Mouse (Mus musculus): ENCODE measurements at regions not wholly inside any gene's neighbourhood (a gene's known extent, or its start where the extent isn't known, plus 50 kb on each side); places are given as distances from the start of the nearest gene placed in this dataset.
"Not testable (repeated sequence)": the region's sequence is repeated elsewhere in the genome, so short reads cannot be mapped to it uniquely, and the experiment has no call there.

GRCm38 (mm10) chr1:157622156-157622555 lies 115.6 kb downstream of the Sec16b start:
- not testable (repeated sequence) for DNase-seq

- no peak for DNase-seq
Measured at GRCm38 (mm10) chr1:157632586-157632985, 126.1 kb downstream of the Sec16b start.

GRCm38 (mm10) chr1:157633470-157633869 lies 126.9 kb downstream of the Sec16b start:
- no peak for DNase-seq

GRCm38 (mm10) chr1:157635776-157636175 lies 129.2 kb downstream of the Sec16b start:
- DNase-seq = no peak

GRCm38 (mm10) chr1:157643524-157643923 lies 137.0 kb downstream of the Sec16b start:
- no peak for DNase-seq

GRCm38 (mm10) chr1:157645682-157646421 lies 139.3 kb downstream of the Sec16b start:
- DNase-seq = no peak

GRCm38 (mm10) chr1:157655446-157655845 lies 148.9 kb downstream of the Sec16b start:
- no peak for DNase-seq

GRCm38 (mm10) chr1:157669626-157670025 lies 163.1 kb downstream of the Sec16b start:
- no peak for DNase-seq

GRCm38 (mm10) chr1:157684356-157684755 lies 177.8 kb downstream of the Sec16b start:
- no peak for DNase-seq

- no peak for DNase-seq
Measured at GRCm38 (mm10) chr1:157695198-157695597, 188.7 kb downstream of the Sec16b start.

- DNase-seq = no peak
Measured at GRCm38 (mm10) chr1:157703639-157704038, 197.1 kb downstream of the Sec16b start.

GRCm38 (mm10) chr1:157705364-157705763 lies 198.8 kb downstream of the Sec16b start:
- no peak for DNase-seq

GRCm38 (mm10) chr1:157707256-157707655 lies 200.7 kb downstream of the Sec16b start:
- DNase-seq = no peak

GRCm38 (mm10) chr1:157709117-157709516 lies 202.6 kb downstream of the Sec16b start:
- DNase-seq = no peak

GRCm38 (mm10) chr1:157710870-157711269 lies 204.3 kb downstream of the Sec16b start:
- no peak for DNase-seq

- no peak for DNase-seq
Measured at GRCm38 (mm10) chr1:157712519-157712918, 206.0 kb downstream of the Sec16b start.

- DNase-seq = no peak
Measured at GRCm38 (mm10) chr1:157713851-157714250, 207.3 kb downstream of the Sec16b start.

GRCm38 (mm10) chr1:157715632-157716031 lies 209.1 kb downstream of the Sec16b start:
- DNase-seq = no peak

GRCm38 (mm10) chr1:157717131-157717530 lies 210.6 kb downstream of the Sec16b start:
- no peak for DNase-seq

GRCm38 (mm10) chr1:157721946-157722345 lies 215.4 kb downstream of the Sec16b start:
- no peak for DNase-seq

GRCm38 (mm10) chr1:157731124-157731523 lies 224.6 kb downstream of the Sec16b start:
- DNase-seq = no peak

GRCm38 (mm10) chr1:157740725-157741665 lies 234.5 kb downstream of the Sec16b start:
- DNase-seq = no peak

GRCm38 (mm10) chr1:157745611-157746010 lies 239.1 kb downstream of the Sec16b start:
- DNase-seq = peak; percentile 61
